Mouse (Mus musculus): ENCODE measurements around the gene Mlana.

Gene Mlana

DNA sequence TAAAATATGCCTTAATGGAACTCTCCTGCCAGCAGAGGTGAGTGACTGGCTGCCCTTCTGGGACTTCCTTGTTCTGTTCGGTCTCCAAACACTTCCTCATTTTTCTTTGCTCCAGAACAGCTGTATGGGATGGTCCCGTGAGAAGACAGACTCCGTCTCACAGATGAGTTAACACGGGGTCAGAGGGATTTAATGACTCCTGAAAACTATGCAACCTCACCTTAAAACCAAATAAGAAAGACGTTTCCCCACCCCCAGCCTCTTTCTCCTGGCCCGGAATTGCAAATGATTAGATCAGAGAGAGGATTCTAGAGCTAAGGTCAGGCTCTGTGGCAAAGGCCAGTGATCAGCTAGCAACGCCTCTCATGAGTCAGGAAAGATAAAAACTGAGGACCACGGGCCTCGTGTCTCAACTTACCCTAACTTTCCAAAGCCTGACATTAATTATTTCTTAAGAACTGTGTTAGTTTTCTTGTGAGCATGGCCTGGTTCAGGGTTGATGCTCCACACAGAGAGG, 22.0 kb upstream of the Mlana start:
- DNase-seq (ENCODE audit: low spot score) = no peak

DNA sequence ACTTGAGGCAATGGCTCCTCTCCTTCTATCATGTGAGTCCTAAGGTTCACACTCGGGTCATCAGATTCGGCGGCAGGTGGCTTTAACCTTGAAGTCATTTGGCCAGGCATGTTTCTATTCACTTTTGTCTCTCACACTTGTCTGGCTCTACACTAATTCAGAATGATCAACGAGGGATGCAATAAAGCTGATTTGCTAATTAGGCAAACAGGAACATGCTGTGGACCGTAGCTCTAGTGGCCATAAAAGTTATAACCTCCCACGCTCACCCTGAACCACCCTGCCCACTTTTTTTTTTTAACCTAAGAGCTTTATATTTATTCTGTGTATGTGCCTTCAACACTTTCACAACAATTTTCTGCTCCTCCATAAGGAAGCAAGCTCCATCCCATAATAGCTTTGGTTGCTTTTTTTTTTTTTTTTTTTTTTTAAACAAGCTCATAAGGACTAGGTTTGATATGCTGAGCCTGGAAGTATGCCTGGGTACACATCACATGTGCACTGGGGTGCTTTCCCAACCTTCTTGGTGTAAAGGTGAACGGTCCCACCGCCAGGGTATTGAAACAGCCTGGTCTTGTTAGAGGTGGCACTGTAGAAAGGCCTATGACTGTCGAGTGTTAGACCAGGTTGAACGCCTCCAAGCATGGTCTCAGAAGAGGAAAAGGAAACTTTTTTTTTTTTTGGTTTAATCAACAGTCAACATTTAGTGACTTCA, 21.0 kb upstream of the Mlana start:
- DNase-seq (ENCODE audit: low spot score) = no peak

DNA sequence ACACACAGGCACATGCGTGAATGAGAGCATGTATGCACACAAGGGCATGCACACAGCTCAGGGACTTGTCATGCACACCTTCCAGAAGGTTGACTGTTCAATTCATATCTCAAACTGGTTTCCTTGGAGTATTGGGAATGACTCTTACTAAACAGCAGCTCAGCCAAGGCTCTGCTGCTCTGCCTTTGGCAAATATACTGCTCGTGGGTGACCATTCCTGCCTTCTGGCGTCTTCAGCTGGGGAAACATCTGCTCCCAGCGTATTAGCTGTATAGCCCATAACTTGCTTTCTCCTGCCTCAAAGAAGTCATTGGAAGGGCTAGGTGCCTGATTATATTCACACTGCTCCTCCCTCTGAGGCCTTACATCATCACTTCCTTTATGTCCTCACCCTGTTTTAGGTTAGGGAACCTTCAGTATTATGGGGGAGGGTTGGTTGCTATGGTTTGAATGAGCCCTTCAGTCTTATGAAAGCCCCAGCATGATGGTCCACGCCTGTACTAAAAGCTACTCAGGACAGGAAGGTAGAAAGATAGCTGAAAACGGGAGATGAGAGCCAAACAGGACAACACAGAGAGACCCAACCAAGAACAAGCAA, 19.3 kb upstream of the Mlana start:
- DNase-seq (ENCODE audit: low spot score) = no peak

DNA sequence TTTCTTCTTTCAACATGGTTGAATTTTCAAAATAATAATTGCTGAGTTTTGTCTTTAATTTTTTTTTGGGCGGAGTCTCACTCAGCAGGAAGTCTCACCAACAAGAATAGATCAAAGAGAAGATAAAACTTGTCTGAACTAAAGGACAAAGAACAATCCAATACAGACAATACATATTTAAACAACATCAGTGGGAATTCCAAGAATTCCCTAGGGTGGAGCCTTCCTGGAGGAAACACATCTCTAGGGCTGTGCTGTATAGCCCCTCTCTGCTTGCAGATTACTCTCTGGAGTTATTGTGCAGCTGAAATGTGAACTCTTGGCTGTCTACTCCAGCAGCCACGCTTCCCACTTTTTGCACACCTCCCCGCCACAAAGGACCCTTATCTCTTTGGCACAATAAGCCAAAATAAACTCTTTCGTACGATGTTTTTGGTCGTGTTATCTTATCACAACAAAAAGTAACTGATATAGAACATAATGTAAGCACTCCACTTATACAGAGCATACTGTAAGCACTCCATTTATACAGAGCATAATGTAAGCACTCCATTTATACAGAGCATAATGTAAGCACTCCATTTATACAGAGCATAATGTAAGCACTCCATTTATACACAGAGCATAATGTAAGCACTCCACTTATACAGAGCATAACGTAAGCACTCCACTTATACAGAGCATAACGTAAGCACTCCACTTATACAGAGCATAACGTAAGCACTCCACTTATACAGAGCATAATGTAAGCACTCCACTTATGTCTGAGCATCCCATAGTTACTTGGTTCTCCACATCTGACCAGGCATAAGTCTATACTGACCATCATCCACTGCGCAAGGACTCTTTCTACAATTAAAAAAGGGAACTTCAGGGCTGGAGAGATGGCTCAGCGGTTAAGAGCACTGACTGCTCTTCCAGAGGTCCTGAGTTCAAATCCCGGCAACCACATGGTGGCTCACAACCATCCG, 17.2 kb upstream of the Mlana start:
- no peak for DNase-seq (ENCODE audit: low spot score)

DNA sequence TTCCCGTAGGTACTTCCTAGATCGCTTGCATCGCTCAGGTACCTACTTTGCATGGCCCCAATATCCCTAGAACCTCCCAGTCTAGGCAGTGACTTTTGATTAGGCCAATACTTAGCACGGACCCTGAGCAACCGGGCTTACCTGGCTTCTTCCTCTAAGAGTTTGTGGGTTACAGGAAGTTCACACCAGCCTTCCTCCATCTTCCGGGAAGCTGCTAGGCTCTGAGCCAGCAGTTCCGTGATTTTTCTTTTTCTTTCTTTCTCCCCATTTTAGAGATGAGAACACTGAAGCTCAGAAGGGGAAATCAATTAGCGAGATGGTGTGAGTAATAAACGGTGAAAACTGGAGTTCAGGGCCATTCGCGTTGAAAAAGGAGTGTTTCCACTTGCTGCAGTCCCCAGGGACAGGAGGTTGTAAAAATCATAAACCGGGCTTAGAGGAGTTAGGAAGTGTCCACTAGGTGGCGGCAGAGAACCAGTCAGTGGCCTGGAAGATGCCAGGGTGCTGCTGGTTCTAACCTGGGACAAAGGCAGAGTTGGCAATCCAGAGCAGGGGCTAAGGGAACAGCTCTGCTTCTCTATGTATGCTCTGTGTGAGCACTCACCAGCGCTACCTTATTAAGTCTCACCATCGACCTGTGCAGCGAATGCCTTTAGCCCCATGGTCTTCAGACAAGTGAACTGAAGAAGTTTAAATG, 13.6 kb upstream of the Mlana start:
- peak; percentile 60 for DNase-seq (ENCODE audit: low spot score)

DNA sequence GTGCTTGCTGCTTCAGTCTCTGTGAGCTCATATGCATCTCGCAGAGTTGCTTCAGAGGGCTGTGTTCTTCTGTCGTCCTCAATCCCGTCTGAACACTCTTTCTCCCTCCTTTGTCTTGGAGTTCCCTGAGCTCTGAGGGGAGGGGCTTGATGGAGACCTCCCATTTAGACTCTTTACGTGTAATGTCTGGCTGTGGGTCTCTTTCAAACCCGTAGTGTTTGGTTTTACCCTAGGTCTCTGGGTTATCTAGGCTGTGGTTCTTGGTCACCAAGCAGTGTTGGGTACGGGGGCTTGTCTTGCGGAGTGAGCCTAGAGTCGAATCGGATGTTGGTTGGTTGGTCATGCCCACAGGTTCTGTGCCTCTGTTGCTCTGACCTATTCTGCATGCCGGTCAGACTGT, 2.6 kb upstream of the Mlana start:
- no peak for DNase-seq (ENCODE audit: low spot score)

DNA sequence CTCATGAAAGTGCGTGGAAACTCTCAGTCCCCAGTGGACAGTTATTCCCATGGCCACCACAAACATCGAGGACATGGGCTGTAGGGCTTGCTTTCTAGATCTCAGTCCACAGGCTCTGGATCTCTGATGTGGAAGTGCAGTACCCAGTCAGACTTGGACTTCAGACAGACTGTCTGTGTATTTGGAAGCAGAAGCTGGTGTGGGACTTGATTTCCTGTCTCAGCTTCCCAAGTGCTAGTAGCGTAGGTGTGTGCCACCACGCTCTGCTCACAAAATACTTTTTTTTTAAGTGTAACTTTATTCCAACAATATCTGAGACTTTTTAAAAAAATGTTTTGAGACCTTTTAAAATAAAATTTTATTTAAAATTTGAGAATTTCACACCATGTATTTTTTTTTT, 1.3 kb upstream of the Mlana start:
- no peak for DNase-seq (ENCODE audit: low spot score)

DNA sequence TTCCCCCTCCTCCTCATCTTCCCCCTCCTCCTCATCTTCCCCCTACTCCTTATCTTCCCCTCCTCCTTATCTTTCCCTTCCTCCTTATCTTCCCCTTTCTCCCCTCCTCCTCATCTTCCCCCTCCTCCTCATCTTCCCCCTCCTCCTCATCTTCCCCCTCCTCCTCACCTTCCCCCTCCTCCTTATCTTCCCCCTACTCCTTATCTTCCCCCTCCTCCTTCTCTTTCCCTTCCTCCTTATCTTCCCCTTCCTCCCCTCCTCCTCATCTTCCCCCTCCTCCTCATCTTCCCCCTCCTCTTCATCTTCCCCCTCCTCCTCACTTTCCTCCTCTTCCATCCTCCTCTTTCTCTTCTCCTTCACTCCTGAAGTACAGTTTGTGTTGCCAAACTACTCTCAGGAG, 784 bp upstream of the Mlana start:
- DNase-seq (ENCODE audit: low spot score) = no peak

DNA sequence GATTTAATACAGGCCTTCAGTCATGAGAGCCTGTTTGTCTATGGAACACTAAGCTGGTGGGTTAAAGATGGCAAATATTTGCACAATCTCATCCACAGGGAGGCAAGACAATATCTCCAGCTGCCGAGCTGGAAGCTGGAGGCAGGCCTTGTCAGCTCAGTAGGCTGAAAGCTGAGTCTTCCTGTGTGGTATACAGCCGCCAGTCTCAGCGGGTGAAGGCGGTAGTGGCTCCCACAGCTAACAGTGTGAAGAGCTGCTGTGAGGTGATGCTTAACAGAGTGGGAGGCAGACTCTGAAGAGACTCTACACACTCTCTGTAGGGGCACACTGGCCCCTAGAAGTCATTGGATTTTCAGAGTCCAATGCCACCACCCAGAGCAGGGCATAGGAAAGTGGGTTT, 4.1 kb downstream of the Mlana start:
- no peak for DNase-seq (ENCODE audit: low spot score)

DNA sequence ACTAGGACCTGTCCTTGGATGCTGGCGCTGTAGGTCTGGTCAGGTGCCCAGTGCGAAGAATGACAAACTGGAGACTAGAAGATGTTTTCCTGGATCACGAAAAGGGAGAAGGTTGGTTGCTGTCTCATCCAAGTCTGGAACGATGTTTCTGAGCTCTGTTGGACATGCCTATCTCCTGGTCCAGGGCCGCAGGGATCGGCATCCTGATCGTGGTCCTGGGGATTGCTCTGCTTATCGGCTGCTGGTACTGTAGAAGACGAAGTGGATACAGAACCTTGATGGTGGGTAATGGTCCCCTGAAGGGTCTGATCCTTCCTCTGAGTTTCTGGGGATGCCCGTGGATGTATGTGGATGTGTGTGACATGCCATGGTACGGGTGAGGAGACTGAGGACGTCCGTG, 6.8 kb downstream of the Mlana start:
- no peak for DNase-seq (ENCODE audit: low spot score)

DNA sequence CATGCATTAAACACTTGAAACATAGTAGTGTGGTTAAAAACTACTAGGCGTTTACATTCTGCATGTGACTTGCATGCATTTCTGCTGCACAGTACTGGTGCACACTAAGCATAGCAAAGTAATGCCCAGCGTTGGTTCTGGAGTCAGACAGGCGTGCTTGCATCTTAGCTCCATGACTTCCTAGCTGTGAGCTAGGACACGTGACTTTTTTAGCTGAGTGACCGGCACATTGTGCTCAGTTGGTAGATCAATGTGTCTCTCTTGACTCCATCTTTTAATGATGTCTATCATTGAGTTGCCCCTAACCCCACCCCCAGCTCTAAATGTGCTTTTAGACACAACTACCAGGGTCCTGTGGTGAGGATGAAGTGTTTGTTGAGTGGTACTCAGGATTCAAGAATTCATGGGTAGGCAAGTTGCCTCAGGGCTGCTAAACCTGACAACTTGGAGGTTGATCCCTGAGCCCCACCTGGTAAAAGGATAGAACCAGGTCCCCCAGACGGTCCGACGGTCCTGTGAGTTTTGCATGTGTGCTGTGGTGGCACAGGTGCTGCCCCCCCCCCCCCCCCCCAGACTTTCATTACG, 9.8 kb downstream of the Mlana start:
- no peak for DNase-seq (ENCODE audit: low spot score)

DNA sequence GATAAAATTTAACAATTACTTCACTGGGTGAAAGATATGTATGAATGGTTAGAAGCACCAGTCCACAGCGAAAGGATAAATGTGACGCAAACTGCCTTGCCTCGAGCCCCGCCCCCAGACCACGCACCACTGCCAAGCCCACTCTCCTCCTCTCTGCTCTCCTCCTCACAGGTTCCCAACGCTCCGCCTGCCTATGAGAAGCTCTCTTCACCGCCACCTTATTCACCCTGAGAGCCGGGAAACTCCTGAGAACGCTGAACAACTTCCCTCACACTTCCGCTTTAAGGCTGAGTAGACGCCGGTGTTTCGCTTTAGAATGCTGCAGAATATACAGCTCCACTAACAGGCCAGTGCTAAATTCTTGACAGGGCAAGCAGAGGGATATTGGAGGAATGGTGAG, 10.4 kb downstream of the Mlana start:
- DNase-seq (ENCODE audit: low spot score) = no peak

DNA sequence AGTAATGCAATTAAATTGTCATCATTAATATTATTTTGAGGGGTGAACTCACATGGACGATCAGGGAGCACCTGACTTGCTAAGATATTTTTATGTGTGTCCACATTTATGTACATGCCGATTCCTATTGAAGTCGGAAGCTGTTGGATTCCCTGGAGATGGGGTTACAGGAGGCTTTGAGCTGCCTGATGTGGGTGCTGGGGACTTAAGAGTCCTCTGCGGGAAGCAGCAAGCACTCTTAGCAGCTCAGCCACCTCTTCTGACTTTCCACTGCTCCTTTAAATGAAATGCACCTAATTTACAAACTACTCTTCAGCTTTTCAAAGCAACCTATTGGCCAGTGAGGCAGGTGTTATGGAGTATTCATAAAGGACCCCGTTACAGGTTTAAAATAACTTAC, 10.8 kb downstream of the Mlana start:
- DNase-seq (ENCODE audit: low spot score) = no peak

DNA sequence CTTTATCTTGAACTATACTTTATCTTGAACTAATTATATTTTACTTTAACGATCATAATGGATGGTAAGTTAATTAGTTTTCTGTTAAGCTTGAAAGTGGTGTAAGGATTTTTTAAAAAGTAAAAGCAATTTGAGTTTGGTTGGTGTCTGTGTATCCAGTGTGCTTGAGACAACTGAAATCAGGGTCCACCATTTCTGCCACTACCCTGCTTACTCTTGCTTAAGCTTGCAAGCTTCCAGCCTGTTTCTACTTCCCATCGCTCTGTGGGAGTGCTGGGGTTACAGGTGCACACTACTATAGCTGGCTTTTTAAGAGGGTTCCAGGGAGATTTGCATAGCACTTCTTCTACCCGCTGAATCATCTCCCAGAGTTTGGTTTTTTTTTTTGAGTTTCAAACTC, 11.8 kb downstream of the Mlana start:
- DNase-seq (ENCODE audit: low spot score) = no peak

DNA sequence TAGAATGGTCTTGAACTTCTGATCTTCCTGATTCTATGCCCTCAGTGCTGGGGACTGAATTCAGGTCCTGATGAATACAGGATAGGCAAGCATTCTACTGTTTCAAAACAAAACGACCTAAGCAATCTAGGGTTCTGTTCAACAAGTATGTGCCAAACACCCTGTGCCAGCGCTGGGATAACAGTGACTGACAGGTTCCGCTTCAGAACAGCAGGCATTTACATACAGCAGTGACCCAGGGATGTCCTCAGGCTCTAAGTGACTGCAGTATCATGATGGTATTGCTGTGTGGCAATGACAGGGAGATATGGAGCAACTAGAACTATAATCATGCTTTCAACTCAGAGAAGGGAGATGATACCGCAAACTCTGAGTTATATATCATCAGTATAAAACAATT, 15.8 kb downstream of the Mlana start:
- DNase-seq (ENCODE audit: low spot score) = no peak

DNA sequence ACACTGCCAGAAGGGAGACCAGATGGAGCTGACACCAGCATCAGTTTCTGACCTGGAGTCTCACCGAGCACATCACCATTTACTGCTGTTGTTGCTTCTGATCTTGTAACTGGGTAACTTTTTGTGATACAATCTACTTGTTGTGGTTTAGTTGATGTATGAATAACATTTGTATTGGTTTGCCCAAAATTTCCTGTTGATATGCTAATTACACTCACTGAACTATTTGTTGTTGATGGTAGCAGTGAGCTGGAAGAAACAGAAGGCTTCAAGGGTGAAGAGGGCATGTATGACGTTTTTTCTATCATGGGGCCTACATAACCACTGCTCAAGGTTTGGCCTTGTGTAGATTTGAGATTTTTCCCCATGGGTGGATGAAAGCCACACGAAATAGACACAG, 20.2 kb downstream of the Mlana start:
- no peak for DNase-seq (ENCODE audit: low spot score)

DNA sequence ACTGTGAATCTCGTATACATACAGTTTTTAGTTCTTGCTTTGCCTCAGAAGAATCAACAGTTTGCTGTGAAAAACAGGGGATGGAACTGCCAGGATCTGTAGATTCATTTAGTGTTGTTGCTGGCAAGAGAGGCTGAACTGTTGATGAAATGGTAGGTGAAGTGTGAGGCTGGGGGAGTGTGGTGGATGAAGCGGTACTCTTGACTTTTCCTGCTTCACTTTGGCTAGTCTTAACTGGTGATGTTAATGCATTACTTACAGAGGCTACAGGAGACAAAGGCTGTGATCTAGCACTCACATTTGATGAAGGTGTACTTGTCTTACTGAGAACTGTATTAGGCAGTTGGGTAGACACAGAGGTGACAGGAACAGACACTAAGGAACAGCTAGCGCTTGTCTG, 20.9 kb downstream of the Mlana start:
- DNase-seq (ENCODE audit: low spot score) = no peak

DNA sequence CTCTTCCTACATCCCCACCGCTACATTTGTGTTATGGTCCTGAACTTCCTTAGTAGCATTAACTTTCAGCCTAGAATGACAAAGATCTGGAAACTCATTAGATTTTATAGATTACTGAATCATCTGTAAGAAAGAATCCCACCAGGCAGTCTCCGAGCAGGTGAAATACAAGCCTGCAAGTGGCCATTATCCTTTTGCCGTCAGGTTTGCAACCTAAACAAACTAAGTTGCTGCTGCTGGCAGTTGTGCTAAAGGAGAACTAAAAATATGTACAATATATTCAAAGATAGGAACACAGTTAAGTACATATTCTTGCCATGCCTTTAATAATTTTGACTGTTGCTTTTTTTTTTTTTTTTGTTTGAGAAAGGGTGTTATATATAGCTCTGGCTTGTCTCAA, 37.8 kb downstream of the Mlana start:
- no peak for DNase-seq (ENCODE audit: low spot score)

DNA sequence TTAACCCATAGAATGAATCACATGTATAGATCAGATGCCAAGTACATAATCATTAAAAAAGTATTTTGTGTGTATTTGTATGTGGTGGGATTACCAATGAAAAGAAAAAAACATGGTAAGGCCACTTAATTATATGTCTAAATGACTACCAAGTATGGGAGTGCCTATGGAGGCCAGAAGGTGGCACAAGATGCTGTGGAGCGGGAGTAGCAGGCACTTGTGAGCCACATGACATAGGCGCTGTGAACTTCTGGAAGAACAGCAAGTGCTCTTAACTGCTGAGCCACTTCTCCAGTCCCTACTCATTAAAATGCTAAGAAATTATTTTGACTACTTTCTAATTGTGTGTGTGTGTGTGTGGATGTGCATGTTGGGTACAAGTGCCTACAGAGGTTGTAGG, 42.0 kb downstream of the Mlana start:
- no peak for DNase-seq (ENCODE audit: low spot score)

DNA sequence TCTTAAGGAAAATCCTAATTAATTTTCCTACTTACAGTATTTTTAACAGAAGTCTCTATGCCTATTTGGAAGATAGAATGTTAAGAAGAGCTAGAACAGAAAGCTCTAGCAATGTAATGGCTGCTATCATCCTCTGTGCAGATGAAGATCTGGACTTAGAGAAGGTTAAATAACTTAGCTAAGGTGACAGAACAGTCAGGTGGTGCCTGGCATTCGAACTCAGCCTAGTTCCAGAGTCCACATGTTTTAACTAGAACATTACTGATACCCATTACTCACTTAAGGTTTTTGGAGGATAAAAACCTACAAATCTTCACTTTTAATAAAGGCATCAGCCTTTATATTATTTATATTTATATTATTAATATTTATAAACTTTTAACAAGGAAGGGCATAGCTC, 43.0 kb downstream of the Mlana start:
- DNase-seq (ENCODE audit: low spot score) = no peak

DNA sequence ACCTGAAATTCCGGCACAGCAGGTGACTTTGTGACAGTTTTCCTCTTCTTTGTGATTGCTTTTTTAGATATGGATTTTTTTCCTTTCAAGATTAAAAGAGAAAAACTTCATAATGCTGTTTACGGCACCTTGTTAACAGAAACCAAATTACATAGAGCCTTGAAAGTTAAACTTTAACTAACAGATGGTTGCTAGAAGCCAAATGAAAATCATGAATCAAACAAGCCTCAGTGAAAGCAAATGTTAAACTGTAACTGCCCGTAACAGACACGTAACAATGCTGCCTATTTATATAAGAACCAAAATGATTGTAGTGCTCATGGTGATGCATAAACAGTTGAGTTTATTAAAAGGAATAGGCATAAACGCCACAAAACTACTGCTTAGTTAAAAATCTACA, 45.9 kb downstream of the Mlana start:
- DNase-seq (ENCODE audit: low spot score) = no peak

DNA sequence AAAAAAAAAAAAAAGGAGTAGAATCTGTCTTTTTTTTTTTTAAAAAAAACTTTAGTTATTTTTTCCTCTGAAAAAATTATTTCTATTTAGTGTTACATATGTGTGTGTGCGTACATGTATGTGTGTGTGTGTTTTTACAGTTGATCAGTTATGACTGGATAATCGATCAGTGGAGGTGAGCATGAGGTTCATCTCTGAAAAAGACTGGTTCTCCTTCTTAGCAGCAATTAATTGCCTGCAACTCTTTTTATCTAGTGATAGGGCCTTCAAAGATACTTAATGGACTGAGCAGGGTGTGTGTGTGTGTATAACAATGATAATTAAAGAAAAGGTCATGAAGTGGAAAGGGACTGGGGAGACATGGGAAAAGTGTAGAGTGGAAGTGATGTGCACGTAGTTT, 53.4 kb downstream of the Mlana start:
- DNase-seq (ENCODE audit: low spot score) = no peak
